Mouse (Mus musculus) forelimb bud, embryonic 11.5 days (tissue): ENCODE measurements at regions not wholly inside any gene's neighbourhood (a gene's known extent, or its start where the extent isn't known, plus 50 kb on each side); places are given as distances from the start of the nearest gene placed in this dataset.

Experiments
- DNase-seq: peaks from one replicate; pipeline ENCODE4 v3.0.0-alpha.2; 2012; ENCODE audit warnings: low read depth, low spot score

DNA sequence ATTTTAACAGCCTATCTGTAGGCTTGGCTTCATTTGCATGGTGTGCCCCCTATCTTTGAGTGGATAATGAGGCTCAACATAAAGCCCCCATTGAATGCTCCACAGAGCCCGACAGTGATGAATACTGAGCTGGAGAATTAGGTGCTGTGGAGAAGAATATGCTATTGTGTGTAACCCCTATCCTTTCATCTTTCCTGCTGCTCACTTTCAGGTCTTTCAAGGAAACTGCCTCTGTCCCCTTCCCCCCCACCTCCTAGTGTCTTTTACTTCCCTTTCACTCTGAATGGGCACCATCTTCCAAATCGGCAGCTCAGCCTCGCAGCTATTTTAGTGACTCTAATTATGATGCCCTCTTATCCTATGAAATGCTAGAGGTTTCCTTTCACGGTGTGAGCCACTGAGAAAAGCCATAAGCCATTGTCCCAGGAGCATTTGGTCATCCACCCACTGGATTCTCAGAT, 549.8 kb upstream of the Btbd3 start:
- DNase-seq: no peak

DNA sequence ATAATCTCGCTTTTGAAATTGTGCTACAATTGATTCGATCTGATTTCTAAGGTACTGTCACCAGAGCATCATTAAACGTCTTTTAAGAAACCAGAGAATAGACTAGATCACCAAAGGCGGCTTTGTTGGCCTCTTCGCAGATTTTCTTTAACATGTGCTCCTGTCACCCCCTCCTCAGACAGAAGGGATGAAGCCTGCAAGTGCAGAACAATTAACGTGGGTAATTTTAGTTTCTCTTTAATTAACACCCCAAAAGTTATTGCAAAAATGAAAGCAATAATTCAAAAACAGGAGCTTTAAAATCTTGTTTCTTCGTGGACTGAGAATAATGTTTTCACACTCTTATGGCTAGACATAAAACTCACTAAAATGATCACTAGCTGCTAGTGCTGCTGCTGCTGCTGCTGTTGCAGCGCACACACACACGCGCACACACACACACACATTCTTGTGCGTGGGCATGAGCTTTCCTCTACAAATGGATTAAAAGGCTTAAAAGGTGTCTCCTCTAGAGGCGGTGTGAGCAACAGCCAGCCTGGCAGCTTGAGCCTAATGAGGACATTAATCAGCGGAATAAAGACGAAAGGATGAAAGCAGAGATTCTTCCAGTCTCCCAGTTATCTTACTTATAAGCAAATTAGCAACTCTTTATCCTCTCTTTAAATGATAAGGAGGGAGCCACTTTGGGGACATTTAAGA, 550.5 kb upstream of the Btbd3 start:
- DNase-seq: no peak

DNA sequence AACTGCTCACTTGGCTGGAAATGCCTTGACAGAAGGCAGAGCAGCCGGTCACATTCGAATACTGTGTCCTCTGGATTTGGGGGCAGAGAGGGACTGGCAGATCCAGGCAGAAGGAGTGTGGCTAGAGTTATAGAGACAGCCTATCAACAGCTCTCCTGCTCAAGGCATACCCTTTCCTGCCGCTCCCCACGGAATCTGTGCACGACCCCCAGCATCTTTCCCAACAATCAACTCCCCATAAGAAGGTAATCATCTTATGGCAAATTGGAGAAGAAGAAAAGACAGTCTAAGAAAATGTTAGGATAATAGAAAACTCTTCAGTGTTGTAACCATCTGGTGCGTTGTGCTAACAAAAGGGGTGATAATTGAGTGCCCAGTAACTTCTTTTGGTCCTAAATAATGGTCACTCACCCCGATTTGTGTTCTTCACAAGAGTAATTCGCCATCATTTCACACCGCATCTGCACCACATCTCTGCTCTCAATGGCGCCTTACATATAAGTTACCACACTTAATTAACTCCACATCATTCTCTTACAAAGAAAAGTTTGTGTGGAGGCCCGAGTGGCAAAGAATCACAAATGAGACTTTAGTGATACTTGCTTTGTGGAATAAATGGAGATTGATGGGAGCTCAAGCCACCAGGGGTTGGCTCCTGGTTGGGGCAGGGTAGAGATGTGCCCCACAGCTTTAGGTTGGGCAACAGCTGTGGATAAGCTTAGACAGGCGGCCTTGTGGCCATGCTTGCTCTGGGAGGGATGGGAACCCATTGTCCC, 551.2 kb upstream of the Btbd3 start:
- DNase-seq: no peak

DNA sequence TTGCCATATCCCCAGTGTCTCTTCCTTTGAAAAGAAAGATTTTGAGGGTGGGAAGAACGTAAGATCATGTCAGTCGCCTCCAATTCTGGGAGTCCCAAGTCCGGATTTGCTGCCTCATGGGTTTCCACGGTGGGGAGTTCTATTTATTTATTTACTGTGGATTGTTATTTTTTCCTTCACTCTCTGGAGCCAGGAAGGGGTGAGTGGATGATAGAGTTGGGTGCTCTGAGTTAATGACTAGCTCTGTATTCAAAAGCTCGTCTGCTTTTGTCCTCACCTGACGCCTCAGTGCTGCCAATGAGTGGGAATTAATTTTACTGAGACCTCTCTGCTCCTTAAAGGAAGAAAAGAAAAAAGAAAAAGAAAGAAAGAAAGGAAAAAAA, 551.8 kb upstream of the Btbd3 start:
- DNase-seq: no peak

DNA sequence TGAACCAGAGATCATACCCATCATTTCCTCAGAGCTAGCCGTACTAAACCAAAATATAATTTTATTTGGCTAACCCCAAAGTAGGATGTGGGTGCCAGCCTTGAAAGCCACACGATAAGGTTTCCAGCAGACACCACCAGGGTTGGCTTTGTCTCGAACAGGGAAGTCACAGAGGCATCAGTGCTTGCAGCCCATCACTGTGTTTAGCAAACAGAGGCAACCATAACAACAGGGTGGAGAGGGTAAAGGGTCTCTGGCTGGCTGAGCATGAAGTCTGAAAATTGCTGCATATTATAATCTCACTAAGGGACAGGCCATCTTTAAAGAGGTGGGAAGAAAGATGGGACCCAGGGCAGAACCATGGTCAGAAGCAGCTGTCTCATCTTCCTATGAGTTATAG, 552.3 kb upstream of the Btbd3 start:
- DNase-seq: no peak

DNA sequence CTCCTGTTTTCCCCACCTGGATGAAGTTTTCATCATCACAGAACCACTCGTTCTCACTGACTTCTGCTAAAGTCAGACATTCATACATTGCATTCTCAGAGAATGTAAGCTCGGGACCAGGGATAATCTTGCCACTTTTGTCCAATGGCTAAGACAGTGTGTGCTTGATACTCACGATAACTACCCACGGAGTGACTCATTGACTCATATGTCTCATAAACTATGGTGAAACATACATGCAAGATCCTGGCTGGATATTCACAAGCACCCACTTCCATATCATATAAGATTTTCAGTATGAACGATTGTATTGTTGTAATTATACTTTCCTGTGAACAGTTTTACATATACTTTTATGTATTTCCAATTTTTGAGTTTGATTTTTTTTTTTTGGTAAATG, 560.5 kb upstream of the Btbd3 start:
- DNase-seq: no peak

DNA sequence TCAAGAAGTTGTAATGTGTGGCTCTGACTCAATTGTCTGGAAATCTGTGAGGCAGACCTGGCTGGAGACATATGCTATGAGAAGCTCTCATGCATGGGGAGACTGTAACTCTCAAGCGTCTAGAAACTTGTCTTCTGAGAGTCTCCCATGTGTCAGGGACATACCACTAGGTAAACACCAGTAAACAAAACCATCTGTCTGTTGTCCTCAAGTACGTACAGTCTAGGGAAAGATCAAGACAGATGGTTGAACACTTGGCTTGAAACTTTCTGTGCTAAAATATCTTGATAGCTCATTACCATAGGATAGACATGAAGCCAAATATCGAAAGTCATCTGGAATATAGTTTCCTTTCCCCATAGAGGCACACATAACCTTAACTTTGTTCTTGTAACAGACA, 562.3 kb upstream of the Btbd3 start:
- DNase-seq: no peak

DNA sequence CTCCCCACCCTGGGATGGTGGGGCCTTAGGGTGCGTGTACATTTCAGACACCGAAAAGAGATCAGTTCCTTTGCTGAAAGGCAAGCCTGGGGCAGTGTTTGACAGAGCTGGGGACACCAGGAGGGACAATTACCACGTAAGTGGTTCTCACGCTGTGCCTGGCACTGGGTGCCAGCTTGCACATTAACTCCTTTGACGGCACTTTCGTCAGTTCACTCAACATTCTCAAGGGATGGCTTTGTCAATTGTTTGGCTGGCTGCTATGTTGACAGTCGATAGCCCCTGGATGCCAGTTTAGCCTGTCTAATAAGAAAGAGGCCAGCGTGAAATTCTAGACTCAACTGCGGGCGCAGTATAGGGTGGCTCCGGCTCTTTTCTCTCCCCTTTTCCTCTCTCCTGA, 569.2 kb upstream of the Btbd3 start:
- no peak for DNase-seq

DNA sequence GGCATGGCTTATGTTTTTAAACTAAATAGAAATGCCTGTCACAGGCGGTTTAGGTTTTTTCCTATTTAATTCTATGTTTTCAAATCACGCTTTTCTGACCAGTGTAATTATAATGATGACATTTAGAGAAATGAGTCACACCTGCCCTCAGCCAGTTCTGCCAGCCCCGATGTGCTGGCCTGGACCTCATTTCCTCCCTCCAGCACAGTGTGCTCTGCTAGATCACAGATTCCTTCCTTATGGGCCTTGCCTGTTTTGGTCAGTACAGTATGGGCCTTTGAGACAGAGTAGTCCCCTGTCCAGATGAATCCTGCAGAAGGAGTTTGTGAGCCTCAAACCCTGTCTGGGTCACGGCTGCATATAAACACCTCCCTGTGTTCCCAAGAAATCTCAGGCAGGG, 569.6 kb upstream of the Btbd3 start:
- no peak for DNase-seq

DNA sequence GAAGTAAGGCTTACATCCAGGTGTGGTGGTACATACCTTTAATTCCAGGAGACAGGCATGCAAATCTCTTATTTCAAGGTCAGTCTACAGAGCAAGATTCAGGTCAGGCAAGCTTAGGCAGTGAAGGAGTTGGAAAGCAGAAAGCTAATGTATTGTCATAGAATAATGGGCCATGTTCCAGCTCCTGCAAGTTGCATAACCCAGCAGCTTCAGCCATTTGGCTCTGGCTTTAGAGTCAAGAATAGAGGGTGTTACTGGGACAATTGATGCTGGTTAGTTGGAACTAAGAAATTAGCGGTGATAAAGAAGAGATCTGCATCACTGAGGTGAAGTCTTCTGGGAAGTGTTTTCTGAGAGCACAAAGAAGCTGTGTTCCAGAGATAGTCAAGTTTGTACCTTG, 565.3 kb upstream of the Jag1 start:
- no peak for DNase-seq

DNA sequence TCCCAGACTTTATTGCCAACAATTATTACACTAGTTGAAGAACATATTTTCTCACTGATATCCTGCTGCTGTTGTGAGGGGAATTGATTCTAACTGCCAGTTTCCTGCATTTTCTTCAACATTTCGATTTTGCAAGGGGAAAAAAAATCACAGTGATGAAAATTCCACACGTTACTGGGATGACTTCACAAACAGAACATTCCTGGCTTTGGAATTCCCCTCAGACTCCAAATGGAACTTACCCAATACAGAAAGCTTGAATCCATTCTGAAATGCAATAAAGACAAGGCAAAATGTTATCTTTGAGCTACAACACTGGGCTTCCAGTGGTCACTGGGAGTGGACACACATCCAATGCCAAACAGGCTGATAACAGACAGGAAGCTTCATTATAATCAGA, 546.7 kb upstream of the Jag1 start:
- no peak for DNase-seq

DNA sequence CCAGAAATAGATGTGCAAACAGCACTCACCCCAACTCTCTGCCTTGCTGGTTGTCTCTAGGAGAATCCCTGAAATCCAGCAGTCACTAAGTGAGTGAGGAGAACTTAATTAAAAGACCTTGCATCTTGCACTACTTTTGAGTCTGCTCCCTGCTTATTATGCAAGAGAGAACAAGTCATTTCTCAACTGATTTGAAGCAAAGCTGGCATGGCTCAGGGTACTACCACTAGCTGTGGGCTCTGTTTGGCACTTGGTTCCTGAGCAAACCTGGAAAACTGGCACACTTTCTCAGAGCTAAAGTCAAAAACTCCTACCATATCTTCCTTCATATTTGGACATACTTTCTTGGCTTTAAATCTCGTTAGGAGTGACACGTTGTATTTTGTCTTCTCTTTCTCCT, 545.8 kb upstream of the Jag1 start:
- no peak for DNase-seq

DNA sequence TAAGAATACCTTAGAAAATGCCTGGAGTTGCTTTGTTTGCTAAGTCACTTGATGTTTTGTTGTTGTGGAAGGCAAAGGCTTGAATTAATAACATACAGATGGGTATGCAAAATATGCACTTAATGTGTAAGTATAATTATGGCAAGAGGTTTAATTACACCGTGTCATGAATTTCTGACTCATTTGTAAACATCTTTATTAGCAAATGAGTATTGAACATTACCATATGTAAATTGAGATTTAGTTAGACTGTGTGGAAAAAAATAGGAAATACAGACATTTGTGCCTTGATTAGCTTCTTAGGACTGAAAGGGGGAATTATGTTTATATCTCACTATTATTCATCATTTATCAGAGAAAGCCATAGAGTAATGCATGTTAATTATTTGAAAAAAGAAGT, 544.0 kb upstream of the Jag1 start:
- no peak for DNase-seq

DNA sequence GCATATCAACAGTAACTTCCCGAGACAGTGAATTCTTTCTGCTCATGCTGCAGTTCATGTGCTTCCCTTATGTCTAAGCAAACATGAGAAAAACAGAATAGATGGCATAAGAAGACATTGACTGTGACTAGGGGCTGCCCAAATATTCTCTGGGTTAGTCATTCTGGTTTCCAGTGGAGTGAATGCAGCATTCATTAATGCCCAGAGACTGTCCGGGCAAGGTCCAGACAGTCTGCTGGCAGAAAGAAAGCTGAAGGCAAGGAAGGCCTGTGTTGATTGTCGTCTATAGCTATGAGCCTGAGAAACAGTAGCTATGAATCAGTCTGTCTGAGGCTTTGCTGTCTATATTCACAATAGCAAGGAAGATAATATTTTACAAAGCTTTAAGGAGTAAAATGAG, 537.9 kb upstream of the Jag1 start:
- DNase-seq: no peak

DNA sequence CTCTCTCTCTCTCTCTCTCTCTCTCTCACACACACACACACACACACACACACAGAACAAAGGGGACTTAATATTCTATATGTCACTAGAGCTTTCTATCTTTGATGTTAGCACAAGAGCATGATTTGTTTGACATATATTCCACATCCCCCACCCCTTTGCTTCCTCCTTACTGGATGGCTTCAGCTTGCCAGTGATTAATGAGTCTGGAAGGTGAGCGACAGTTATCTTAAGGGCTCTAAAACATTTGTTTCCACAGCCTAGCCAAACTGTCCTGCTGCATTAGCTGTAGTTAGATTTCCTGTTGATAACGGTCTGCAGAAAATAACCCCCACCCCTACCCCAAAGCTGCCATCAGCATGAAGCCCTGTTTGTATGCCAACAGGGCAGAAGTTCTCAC, 527.7 kb upstream of the Jag1 start:
- DNase-seq: no peak

DNA sequence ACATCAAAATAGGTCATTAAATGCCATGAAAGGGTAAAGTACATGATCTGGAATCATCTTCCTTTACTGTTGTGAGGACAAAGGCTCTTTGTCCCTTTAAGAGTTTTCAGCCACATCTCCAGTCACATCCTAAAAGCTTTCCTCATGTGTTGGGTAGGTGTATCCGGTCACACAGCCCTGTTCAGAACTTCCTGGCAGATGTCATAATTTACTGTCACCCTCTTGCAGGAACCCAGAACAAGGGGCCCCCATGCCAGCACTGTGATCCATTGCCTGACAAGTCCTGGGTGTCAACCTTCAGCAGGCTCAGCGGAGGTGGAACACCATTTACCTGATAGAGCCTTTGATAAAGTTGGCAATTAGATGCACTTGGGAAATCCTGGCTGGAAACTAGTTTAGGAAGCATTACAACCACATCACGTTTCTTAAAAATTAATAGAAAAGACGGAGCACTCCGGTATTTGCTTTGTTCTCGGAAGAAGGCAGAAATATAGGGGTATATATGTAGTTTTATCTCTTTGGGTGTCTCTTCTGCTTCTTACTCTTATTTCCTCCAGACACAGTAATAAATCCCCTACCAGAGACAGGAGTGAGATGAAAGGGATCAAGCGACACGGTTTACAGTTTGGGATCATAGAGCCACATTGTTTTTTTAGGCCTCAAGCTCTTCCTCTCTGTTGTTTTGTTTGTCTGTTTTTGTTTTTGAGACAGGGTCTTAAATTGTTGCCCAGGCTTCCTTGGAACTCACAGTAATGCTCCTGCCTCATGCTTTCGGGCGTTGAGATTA, 527.0 kb upstream of the Jag1 start:
- DNase-seq: no peak

DNA sequence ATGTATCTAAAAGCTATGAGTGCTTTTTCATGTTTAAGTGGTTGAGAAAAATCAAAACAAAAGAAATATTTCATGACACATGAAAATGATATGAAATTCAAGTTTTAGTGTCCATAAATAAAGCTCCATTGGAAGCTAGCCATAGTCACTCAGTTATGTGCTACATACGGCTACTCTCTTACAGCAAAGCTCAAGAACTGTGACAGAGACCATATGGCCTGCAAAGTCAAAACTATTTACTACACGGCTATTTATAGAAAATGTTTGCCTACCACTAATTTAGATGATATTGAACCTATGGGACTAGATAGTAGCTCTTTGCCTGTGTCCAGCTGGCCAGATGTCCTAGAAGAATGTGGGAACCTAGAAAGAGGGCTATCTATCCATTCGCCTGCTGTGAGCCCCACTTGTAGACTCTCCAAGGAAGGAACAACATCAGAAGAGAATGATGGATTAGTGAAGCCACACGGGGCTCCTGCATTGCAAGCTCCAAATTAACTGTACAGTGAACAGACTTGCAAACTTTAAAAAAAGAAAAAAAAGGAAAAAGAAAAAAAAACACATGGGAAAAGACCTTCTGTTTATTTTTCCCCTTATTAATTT, 518.7 kb upstream of the Jag1 start:
- DNase-seq: no peak

DNA sequence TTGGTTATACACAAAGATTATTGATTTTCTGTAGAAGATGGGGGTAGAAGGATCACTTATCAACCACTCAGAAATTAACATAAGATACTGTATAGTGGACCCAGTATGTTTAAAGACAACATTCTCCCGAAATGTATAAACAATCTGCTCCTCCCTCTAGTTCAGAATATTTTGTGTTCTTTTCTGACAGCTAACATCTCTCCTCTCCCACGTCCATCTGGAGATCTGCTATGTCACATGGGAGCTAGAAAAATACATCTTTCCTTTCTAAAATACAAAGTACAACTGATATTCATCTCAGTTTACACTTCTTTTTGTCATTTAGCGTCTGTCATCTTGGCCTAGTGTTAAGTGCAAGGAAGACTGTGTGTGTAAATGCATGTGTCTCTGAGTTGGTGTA, 500.2 kb upstream of the Jag1 start:
- no peak for DNase-seq

DNA sequence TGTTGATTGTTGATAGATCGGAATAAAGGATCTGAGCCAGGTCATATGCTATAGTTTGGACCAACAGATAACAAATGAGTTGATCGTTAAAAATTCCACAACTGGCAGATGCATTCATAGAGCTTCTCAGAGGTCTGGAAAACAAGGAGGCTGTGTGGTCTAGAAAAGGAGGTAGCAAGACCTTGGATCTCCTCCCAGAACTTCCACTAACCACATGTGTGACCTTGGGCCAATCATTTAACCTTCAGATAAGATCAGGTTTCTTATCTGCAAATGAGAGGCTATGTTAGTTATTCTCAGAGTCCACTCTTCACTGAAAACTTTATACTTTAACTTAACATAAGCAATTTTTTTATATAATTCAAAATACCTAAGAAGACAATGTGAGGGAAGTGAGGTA, 497.3 kb upstream of the Jag1 start:
- DNase-seq: no peak

DNA sequence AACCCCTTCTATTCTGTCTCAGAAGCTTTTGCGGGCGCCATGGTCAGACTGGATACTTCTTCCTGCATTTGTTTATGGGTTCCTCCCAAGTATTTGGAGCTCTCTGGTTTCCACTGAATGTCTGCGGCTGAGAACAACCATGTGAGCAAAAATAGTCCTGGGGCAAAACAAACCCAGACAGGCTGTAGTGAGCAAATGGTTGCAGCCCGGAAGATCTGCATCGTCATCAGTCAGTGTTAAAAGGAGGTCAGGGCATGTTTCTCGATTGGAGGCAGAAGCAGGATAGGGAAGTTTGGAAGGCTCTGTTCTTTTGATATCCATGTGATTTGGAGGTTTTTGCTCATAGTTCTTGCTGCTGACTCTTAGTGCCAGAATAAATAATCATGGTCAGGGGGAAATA, 492.1 kb upstream of the Jag1 start:
- peak; percentile 2 for DNase-seq

DNA sequence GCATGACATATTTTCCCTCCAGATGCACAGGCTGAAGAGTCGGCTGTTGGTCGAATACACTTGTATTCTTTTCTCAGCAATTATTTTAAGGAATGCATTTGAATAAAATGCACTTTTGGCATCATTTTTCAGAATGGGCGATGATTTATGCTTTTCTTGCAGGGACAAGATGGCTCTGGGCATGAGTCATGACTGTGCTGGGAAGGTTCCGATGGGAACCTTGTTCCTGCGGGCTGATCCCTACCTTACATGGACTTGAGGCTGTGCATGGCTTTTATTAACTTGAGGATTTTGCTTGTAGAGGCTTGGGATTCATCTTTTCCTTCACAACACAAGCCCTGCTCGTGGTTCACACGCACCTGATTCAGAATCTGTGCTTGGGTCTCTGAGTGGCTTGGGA, 481.7 kb upstream of the Jag1 start:
- no peak for DNase-seq

DNA sequence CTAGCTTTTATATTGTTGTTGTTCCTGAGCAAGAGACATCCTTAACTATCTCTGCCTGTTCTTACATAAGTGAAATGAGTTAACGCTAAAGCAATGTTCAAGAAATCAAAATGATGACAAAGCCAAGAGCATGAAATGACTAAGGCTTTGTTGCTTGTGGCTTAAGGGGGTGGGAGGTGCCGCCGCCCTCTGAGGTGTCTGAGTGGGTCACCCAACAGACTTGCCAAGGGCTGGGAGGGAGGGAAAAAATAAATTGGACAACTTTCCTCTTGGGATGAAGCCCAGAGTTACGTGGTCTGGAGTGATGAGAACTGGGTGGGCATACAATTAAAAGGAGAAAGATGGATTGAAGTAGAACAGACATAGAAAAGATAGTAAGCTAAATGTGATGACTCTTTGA, 478.1 kb upstream of the Jag1 start:
- no peak for DNase-seq
